Mouse (Mus musculus) megakaryocyte, embryonic 14.5 days (primary cell): ENCODE measurements around the gene Sox6. TPM values are rescaled to one million over a fixed set of nuclear protein-coding genes. Genes with fewer than 3 reads are reported as not detected.

Experiments used
- H3K27me3 ChIP-seq: replicated peaks from 2 replicates; pipeline ENCODE3; 2012; ENCODE audit warnings: inconsistent platforms
- H3K36me3 ChIP-seq: replicated peaks from 2 replicates; pipeline ENCODE3; 2012; ENCODE audit warnings: low read length, inconsistent platforms, mixed read lengths
- H3K4me1 ChIP-seq: 2 replicates; pipeline ENCODE4 v1.6.1; 2012; ENCODE audit warnings: inconsistent platforms
- H3K4me3 ChIP-seq: replicated peaks from 2 replicates; pipeline ENCODE3; 2012; ENCODE audit warnings: moderate library complexity, mild to moderate bottlenecking, inconsistent platforms
- H3K9me3 ChIP-seq: 2 replicates; pipeline ENCODE4 v1.6.1; 2012; ENCODE audit warnings: inconsistent platforms
- FLI1 ChIP-seq: IDR thresholded peaks from 2 replicates; pipeline ENCODE4 v1.6.1; 2012; ENCODE audit warnings: low read length, inconsistent platforms, mixed read lengths
- GATA1 ChIP-seq: IDR thresholded peaks from 3 replicates; pipeline ENCODE4 v1.6.1; 2012; ENCODE audit warnings: mixed read lengths, low read length, inconsistent platforms, borderline replicate concordance
- polyA plus RNA-seq: library from polyadenylated mRNA; stranded (reverse); fragments of >175 nt; gene quantifications from 2 replicates; pipeline ENCODE4 v1.2.3, GENCODE M21; 2012; ENCODE audit warnings: low replicate concordance; ENCODE audit not compliant: insufficient read depth

The Sox6 gene
- polyA plus RNA-seq, 1 experiment: 0.17 TPM

GRCm38 (mm10) chr7:115985716-115986115 is 52.9 kb downstream of the Sox6 start:
- H3K27me3 ChIP-seq: no peaks in the 10 kb centered on the region
- TF ChIP-seq GATA1: no peak
- TF ChIP-seq FLI1: no peak
- H3K4me1 ChIP-seq: peaks cover 5% of the 10 kb centered on the region; the same call in 1 of the 2 replicates
- H3K9me3 ChIP-seq: no peaks in the 10 kb centered on the region
- H3K4me3 ChIP-seq: no peak overlapping the region
- H3K36me3 ChIP-seq: no peaks in the 10 kb centered on the region

- H3K36me3 ChIP-seq: no peaks in the 10 kb centered on the region
- peaks cover 5% of the 10 kb centered on the region; the same call in 1 of the 2 replicates for H3K4me1 ChIP-seq
- TF ChIP-seq FLI1 (no peak), GATA1 (no peak)
- H3K9me3 ChIP-seq: no peaks in the 10 kb centered on the region
- H3K4me3 ChIP-seq: no peak overlapping the region
- no peaks in the 10 kb centered on the region for H3K27me3 ChIP-seq
These were observed 54.5 kb downstream of the Sox6 start for GRCm38 (mm10) chr7:115984076-115984475.

GRCm38 (mm10) chr7:115979813-115980512 is 58.6 kb downstream of the Sox6 start:
- H3K36me3 ChIP-seq: no peaks in the 10 kb centered on the region
- no peaks in the 10 kb centered on the region for H3K27me3 ChIP-seq
- H3K9me3 ChIP-seq: no peaks in the 10 kb centered on the region
- TF ChIP-seq FLI1 (no peak), GATA1 (no peak)
- no peak overlapping the region for H3K4me3 ChIP-seq
- H3K4me1 ChIP-seq: peaks cover 6% of the 10 kb centered on the region

- H3K4me1 ChIP-seq: peaks cover 6% of the 10 kb centered on the region
- TF ChIP-seq FLI1: no peak
- TF ChIP-seq GATA1: no peak
These were observed 64.1 kb downstream of the Sox6 start for GRCm38 (mm10) chr7:115974518-115974917.

GRCm38 (mm10) chr7:115967186-115967585 is 71.4 kb downstream of the Sox6 start:
- TF ChIP-seq GATA1: no peak
- no peak for TF ChIP-seq FLI1
- H3K36me3 ChIP-seq: no peaks in the 10 kb centered on the region
- no peaks in the 10 kb centered on the region for H3K9me3 ChIP-seq
- no peaks in the 10 kb centered on the region for H3K4me1 ChIP-seq
- H3K4me3 ChIP-seq: no peak overlapping the region
- H3K27me3 ChIP-seq: peaks cover 4% of the 10 kb centered on the region

More at GRCm38 (mm10) chr7:115974518-115974917, 64.1 kb downstream of the Sox6 start:
- Histone ChIP-seq H3K36me3 (no peaks in the 10 kb centered on the region), H3K27me3 (peaks cover 2% of the 10 kb centered on the region), H3K4me3 (no peak overlapping the region), H3K9me3 (no peaks in the 10 kb centered on the region)

GRCm38 (mm10) chr7:115966181-115966580 is 72.4 kb downstream of the Sox6 start:
- Histone ChIP-seq H3K36me3 (no peaks in the 10 kb centered on the region), H3K9me3 (no peaks in the 10 kb centered on the region), H3K4me3 (no peak overlapping the region), H3K27me3 (peaks cover 4% of the 10 kb centered on the region), H3K4me1 (peaks cover 4% of the 10 kb centered on the region)
- TF ChIP-seq GATA1: no peak
- no peak for TF ChIP-seq FLI1

GRCm38 (mm10) chr7:115953046-115953445 is 85.5 kb downstream of the Sox6 start:
- H3K27me3 ChIP-seq: no peaks in the 10 kb centered on the region

GRCm38 (mm10) chr7:115952235-115952634 is 86.4 kb downstream of the Sox6 start:
- H3K36me3 ChIP-seq: no peaks in the 10 kb centered on the region
- no peak overlapping the region for H3K4me3 ChIP-seq
- H3K4me1 ChIP-seq: peaks cover 16% of the 10 kb centered on the region
- no peaks in the 10 kb centered on the region for H3K9me3 ChIP-seq
- H3K27me3 ChIP-seq: no peaks in the 10 kb centered on the region
- TF ChIP-seq GATA1 (no peak), FLI1 (no peak)

More at GRCm38 (mm10) chr7:115953046-115953445, 85.5 kb downstream of the Sox6 start:
- Histone ChIP-seq H3K36me3 (no peaks in the 10 kb centered on the region), H3K4me1 (peaks cover 16% of the 10 kb centered on the region), H3K9me3 (no peaks in the 10 kb centered on the region), H3K4me3 (no peak overlapping the region)
- no peak for TF ChIP-seq FLI1
- TF ChIP-seq GATA1: no peak

GRCm38 (mm10) chr7:115951689-115952088 is 86.9 kb downstream of the Sox6 start:
- H3K9me3 ChIP-seq: no peaks in the 10 kb centered on the region
- H3K36me3 ChIP-seq: no peaks in the 10 kb centered on the region
- TF ChIP-seq FLI1: no peak
- H3K4me3 ChIP-seq: no peak overlapping the region
- H3K27me3 ChIP-seq: no peaks in the 10 kb centered on the region
- H3K4me1 ChIP-seq: peaks cover 16% of the 10 kb centered on the region

- Histone ChIP-seq H3K4me1 (peaks cover 16% of the 10 kb centered on the region), H3K9me3 (no peaks in the 10 kb centered on the region), H3K36me3 (no peaks in the 10 kb centered on the region), H3K27me3 (no peaks in the 10 kb centered on the region), H3K4me3 (no peak overlapping the region)
- TF ChIP-seq GATA1 (no peak), FLI1 (no peak)
These were observed 90.7 kb downstream of the Sox6 start for GRCm38 (mm10) chr7:115947916-115948315.

- Histone ChIP-seq H3K9me3 (no peaks in the 10 kb centered on the region), H3K27me3 (no peaks in the 10 kb centered on the region), H3K36me3 (no peaks in the 10 kb centered on the region), H3K4me1 (peaks cover 22% of the 10 kb centered on the region), H3K4me3 (no peak overlapping the region)
- TF ChIP-seq GATA1 (no peak), FLI1 (no peak)
These were observed 92.0 kb downstream of the Sox6 start for GRCm38 (mm10) chr7:115946559-115946958.
